Mouse (Mus musculus) frontal cortex, adult 2 months (tissue): Measurements from ENCODE around the gene Cnr2. TPM values are rescaled to one million over a fixed set of nuclear protein-coding genes. Genes with fewer than 3 reads are reported as not detected.

Experiments used
- DNase-seq, 2 experiments: peaks; one replicate each; pipeline ENCODE4 v3.0.0; 2022; ENCODE audit warnings: low spot score in 1 of 2; ENCODE audit errors: extremely low spot score in 1 of 2
- polyA plus RNA-seq: library from polyadenylated mRNA; depleted of rRNA; stranded (reverse); fragments of >200 nt; gene quantifications from 2 replicates; pipeline ENCODE4 v1.2.3, GENCODE M21; 2012; rRNA removed

Gene Cnr2
- polyA plus RNA-seq = 0.11 and 0.14 TPM in 2 replicates

- no peak for DNase-seq
Measured at GRCm38 (mm10) chr4:135895071-135895571, at the start of gene Cnr2. Gene Cnr2, plus strand, starts transcription at chr4:135895394.

- DNase-seq = no peak
Measured at GRCm38 (mm10) chr4:135847581-135847980, 47.6 kb upstream of the Cnr2 start.

- peak in 1 of 2 experiments; percentile 64 for DNase-seq
Measured at GRCm38 (mm10) chr4:135850411-135851095, 44.6 kb upstream of the Cnr2 start.

GRCm38 (mm10) chr4:135851942-135852341, 43.3 kb upstream of the Cnr2 start:
- no peak for DNase-seq

DNA sequence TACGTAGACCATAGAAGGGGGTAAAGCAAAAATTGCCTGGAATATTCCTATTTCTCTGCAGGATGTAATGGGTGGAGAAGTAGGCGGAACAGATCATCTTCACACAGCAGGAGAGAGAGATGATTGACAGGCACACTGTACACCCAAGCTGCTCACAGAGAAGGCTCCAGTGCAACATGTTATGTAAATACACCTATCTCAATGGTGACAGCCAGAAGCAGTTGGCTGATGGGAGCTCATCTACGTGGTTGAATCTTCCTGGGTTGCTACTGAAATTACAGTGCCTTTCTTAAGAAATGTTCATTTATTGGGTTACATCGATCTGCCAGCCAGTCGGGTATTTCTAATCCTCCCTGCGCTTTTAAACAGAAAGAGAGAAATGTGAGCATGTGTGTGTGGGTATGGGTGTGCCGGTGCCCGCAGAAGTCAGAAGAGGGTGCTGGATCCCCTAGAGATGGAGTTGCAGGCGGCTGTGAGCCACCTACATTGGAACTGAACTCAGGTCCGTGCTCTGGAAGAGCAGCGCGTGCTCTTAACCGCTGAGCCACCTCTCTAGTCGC, 41.1 kb upstream of the Cnr2 start:
- DNase-seq = peak in 1 of 2 experiments; percentile 47

- no peak for DNase-seq
Measured at GRCm38 (mm10) chr4:135854630-135855029, 40.6 kb upstream of the Cnr2 start.

DNA sequence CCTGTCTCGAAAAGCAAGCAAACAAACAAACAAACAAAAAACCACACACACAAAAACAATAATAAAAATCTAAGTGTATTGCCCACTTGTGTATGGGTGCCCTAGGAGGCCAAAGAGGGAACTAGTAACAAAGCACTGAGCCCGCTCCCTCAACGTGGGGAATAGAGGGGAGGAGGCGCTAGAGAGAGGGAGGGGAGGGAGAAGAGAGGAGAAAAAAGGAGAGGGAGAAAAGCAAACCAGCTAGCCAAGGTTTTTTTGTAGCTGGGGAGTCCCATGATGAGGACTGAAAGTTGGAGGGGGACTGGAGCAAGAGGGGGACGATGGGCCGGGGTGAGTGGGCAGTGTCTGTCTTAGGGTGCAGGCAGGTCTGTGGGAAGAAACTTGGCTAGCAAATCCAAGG, 40.1 kb upstream of the Cnr2 start:
- no peak for DNase-seq

DNA sequence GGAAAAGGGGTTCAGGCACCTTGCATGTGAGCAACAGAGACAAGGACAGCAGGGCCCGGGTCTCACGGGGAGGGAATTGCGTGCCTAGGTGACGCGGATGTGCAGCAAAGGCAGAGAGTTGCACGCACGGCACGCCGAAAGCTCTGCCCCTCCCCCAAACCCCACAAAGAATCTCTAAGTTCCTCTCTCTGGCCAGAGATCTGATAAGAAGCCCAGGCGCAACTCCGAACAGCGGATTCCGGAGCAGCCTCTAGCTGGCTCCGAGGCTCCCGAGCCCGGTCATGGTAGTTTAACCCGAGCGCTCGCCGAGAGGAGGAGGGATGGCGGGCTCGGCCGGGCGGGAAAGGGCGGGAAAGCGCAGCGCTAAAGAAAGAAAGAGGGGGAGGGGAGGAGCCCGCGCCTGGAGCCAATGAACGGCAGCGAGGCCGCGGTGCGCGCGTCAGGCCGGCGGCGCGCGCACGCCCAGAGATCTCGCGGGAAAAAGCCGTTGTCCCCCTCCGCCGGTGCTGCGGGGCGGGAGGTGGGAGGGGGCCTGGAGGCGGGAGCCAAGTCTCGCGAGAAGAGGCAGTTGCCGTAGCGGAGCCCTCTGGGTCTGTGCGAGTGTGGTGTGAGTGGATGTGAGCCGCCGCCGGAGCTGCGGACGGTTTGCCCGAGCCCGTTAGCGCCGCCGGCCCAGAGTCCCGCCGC, 39.5 kb upstream of the Cnr2 start, which contains the start of gene Srsf10:
Srsf10 (plus strand) TSS at position 212 of the 687 bp plus-strand sequence.
- peak; percentile 91 to 92 for DNase-seq

DNA sequence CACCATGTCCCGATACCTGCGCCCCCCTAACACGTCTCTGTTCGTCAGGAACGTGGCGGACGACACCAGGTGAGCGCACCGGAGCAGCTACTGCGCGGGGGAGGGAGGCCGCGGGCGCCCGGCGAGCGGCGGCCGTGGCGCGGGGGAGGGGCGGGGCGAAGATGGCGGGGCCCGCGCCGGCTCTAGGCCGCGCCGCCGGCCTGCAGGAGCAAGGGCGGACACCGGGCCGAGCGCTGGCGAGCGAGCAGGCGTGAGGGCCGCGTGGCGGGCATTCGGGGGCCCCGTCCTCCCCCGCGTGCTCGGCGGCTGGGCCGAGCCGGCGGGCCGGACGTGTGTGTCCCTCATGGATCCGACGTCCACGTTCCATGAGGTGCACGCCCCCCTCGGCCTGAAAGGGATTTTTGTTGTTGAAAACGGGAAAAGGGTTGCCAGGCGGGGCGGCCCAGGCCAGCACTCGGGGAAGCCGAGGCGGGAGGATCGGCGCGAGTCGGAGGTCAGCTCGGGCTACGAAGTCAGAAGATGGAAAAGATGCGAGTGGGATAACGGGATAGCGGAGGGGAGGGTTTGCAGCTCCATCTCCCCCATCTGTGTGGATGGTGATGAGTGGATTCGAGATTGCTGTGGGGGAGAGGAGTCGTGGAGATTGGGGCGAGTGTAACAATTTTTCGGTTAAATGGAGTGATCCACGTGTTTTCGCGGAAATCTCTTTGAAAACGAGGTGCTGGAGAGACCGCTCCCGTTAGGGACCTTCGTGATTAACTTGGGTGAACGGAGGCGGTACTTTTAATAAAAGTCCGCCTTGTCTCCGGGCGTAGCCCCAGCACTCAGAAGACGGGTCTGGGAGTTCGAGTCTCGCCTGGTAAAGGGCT, 38.7 kb upstream of the Cnr2 start:
- DNase-seq = peak in 1 of 2 experiments; percentile 53

GRCm38 (mm10) chr4:135857597-135858186, 37.5 kb upstream of the Cnr2 start:
- no peak for DNase-seq

GRCm38 (mm10) chr4:135868996-135869395, 26.2 kb upstream of the Cnr2 start:
- DNase-seq = no peak

DNA sequence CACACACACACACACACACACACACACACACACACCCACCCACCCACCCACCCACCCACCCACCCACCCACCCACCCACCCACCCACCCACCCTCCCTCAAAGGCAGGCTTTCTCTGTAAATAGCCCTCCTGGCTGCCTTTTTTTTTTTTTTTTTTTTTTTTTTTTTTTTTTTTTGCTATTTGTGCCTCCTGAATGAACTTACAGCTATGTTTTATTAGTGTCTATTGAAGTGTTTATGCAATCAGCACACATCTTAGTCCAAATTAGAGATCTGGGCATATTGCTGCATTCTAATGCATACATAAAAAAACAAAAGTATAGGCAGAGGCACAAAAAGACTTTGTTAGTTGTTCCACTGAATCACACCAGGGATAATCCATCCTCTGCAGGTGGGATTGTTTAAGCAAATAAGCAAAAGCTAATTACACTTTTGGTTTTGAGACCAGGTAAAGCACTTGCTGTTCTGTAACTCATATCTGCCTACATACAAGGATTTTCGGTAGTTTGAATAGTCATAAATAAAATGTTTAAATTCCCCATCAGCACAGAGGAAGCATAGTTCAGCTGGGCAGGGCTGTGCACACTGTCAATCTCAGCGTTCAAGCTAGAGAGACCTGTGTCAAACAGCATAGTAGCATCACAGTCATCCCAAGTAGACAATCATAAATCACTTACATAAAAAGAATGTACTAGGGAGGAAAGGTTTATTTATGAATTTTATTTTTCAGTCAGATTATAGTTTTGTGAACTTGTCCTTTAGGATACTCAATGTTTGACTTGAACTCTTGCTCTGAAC, 24.8 kb upstream of the Cnr2 start:
- no peak for DNase-seq

- DNase-seq = no peak
Measured at GRCm38 (mm10) chr4:135872015-135872414, 23.2 kb upstream of the Cnr2 start.

GRCm38 (mm10) chr4:135872589-135873391, 22.4 kb upstream of the Cnr2 start:
- DNase-seq = no peak

GRCm38 (mm10) chr4:135873526-135874202, 21.5 kb upstream of the Cnr2 start, which contains the start of gene Pnrc2:
Gene Pnrc2, minus strand, starts transcription at chr4:135873850.
- DNase-seq = peak; percentile 76 to 91

DNA sequence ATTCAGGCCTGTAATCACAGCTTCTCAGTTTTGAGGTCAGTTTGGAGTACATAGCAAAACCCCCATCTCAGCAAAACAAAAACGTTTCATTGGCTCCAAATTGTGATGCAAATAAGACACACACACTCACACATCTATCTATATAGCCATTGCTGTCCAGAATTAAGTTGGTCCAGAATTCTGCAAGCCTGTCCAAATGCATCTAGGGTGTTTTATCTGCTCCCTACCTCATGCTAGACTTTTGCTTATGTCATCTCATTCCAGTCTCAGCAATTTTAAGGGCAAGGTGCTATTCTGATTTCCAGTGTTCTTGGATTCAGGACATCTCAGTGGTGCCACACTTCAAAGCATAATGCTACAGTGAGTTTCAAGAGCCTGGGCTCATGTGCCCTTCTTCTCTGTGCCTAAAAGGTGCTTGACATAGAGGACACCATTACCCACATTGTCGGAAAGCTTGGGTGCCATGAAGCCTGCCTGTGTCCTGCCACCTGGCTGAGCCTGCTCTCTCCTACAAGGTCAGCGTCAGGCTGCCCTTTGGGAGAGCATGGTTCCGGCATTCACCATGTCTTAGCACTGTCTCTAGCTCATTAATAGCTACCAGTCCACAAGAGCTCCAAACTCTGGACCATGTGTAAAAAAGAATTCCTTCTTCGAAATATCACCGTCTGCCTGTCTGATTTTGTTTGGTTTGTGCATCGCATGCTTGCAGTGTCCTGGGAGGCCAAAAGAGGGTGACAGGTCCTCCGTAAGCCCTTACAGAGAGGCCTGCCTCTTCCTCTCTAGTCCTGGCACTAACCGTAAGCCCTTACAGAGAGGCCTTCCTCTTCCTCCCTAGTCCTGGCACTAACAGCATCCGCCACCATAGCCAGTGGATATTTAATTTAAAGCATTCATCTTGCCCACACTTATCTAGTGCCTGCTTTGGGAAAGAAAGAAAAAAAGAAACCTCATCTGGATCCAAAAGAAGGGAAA, 20.3 kb upstream of the Cnr2 start:
- DNase-seq = no peak

GRCm38 (mm10) chr4:135875546-135875945, 19.6 kb upstream of the Cnr2 start:
- DNase-seq = no peak
